Mouse (Mus musculus): ENCODE measurements around the gene Ifna6.
A peak's percentile ranks its signal among the peaks of the same experiment; 100 is the strongest.
"Not testable (repeated sequence)": the region's sequence is repeated elsewhere in the genome, so short reads cannot be mapped to it uniquely, and the experiment has no call there.

Ifna6 gene

DNA sequence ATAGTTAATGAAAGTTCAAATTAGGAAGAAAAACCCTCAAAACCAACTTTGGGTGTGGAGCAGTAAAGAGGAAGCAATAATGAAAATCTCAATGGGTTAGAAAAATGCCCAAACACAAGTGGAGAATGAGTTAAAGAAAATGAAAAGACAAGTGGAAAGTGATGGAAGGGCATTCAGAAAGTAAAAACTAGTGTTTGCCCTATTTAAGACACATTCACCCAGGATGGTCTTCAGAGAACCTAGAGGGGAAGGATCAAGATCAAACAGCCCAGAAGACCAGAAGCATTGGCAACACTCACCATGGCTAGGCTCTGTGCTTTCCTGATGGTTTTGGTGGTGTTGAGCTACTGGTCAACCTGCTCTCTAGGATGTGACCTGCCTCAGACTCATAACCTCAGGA is at the start of gene Ifna6:
TSS of gene Ifna6 (plus strand) at position 301 of the 400 bp plus-strand sequence.
- DNase-seq (ENCODE audit: low spot score), result not testable (repeated sequence)

GRCm38 (mm10) chr4:88779550-88779949 is 47.7 kb upstream of the Ifna6 start, which contains the start of gene Gm13272:
Gene Gm13272 (plus strand): TSS chr4:88779850.
- not testable (repeated sequence) for DNase-seq (ENCODE audit: low spot score)

DNA sequence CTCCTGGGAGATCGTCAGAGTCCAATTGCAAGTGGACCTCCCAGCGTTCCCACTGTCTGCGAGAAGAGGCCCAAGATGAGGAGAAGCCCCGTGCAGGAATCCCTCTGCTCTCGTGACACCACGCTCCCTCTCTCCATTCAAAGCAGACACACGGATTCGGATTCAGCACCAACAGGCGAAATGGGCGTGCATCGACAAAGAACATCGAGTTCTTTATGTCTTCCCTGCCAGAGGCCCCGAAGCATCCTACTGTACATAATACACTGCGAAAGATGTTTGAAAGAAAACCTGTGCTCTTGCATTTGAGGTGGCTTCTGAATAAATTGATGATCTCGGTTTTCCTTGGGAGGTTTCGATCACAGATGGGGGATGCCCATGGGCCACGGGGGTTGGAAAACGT is 46.9 kb upstream of the Ifna6 start:
- not testable (repeated sequence) for DNase-seq (ENCODE audit: low spot score)

- DNase-seq (ENCODE audit: low spot score), result not testable (repeated sequence)
Measured at GRCm38 (mm10) chr4:88781831-88782230, 45.4 kb upstream of the Ifna6 start, which contains the start of gene Ifnz. Gene Ifnz (plus strand): TSS chr4:88782131.

DNA sequence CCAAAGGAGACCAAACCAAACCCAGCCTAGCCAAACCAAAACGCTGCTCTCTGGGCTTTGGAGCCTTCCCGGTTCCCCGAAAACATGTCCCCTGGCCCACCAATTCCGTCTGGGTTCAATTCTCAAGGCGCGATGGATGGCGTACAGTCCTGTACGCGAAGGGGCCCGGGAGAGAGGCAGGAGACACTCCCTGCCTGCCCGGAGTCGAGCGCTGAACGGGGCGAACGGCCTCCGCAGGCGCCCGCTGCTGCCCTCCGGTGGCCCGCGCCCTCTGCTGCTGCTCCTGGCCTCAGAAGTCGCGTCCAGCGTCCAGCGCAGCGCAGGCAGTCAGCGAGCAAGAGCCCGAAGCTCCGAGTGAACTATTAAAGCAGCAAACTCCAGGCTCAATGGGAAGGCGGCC is 44.9 kb upstream of the Ifna6 start:
- not testable (repeated sequence) for DNase-seq (ENCODE audit: low spot score)

- DNase-seq (ENCODE audit: low spot score), result not testable (repeated sequence)
Measured at GRCm38 (mm10) chr4:88785409-88785808, 41.8 kb upstream of the Ifna6 start, which contains the start of gene Gm13276. Gene Gm13276 (plus strand): TSS chr4:88785709.

- peak; percentile 73 for DNase-seq (ENCODE audit: low spot score)
Measured at GRCm38 (mm10) chr4:88788402-88788801, 38.8 kb upstream of the Ifna6 start, which contains the start of gene Gm13277. Gene Gm13277 (plus strand): TSS chr4:88788632.

GRCm38 (mm10) chr4:88791250-88791649 is 36.0 kb upstream of the Ifna6 start, which contains the start of gene Gm13278:
Gene Gm13278 (plus strand): TSS chr4:88791550.
- not testable (repeated sequence) for DNase-seq (ENCODE audit: low spot score)

DNA sequence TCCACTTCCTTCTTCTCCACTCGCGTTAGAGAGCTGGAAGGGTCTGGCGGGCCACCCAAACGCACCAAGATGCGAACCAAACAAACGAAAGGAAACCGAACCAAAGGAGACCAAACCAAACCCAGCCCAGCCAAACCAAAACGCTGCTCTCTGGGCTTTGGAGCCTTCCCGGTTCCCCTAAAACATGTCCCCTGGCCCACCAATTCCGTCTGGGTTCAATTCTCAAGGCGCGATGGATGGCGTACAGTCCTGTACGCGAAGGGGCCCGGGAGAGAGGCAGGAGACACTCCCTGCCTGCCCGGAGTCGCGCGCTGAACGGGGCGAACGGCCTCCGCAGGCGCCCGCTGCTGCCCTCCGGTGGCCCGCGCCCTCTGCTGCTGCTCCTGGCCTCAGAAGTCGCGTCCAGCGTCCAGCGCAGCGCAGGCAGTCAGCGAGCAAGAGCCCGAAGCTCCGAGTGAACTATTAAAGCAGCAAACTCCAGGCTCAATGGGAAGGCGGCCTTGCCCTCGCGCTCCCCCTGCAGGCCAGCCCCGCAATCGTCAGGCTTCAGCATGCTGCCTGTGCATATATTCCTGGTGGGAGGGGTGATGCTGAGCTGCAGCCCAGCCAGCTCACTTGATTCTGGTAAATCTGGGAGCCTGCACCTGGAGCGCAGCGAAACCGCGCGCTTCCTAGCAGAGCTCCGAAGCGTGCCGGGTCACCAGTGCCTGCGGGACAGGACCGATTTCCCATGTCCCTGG is 33.1 kb upstream of the Ifna6 start, which contains the start of gene Gm13275:
TSS of gene Gm13275 (plus strand) at position 552 of the 740 bp plus-strand sequence.
- peak; percentile 57 for DNase-seq (ENCODE audit: low spot score)

- DNase-seq (ENCODE audit: low spot score), result not testable (repeated sequence)
Measured at GRCm38 (mm10) chr4:88797097-88797496, 30.1 kb upstream of the Ifna6 start, which contains the start of gene Gm13279. Gene Gm13279 (plus strand): TSS chr4:88797397.

DNA sequence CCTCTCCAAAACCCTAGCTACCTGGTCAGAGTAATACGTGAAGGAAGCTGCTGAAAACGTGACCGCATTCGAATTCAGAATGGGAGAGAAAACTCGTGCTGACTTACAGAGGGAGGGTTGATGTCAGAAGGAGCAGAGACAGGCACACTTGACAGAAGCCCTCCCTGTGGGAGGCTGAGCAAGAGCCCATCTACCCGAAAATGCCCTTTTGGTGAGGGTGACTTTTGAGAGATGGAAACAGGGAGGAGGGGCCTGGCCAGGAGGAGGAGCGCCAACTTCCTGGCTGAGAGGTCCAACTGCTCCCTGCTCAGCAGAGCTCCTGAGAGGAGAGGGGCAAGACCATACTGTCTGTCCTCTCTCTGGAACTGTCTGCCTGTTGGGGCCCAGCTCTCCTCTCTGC is 27.9 kb upstream of the Ifna6 start, which contains the start of gene Gm13285:
TSS of gene Gm13285 (plus strand) at position 301 of the 400 bp plus-strand sequence.
- not testable (repeated sequence) for DNase-seq (ENCODE audit: low spot score)

GRCm38 (mm10) chr4:88802954-88803353 is 24.3 kb upstream of the Ifna6 start, which contains the start of gene Gm13287:
Gene Gm13287 (plus strand): TSS chr4:88803254.
- DNase-seq (ENCODE audit: low spot score), result not testable (repeated sequence)

DNA sequence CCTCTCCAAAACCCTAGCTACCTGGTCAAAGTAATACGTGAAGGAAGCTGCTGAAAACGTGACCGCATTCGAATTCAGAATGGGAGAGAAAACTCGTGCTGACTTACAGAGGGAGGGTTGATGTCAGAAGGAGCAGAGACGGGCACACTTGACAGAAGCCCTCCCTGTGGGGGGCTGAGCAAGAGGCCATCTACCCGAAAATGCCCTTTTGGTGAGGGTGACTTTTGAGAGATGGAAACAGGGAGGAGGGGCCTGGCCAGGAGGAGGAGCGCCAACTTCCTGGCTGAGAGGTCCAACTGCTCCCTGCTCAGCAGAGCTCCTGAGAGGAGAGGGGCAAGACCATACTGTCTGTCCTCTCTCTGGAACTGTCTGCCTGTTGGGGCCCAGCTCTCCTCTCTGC is 22.0 kb upstream of the Ifna6 start, which contains the start of gene Gm13288:
TSS of gene Gm13288 (plus strand) at position 301 of the 400 bp plus-strand sequence.
- DNase-seq (ENCODE audit: low spot score), result not testable (repeated sequence)

DNA sequence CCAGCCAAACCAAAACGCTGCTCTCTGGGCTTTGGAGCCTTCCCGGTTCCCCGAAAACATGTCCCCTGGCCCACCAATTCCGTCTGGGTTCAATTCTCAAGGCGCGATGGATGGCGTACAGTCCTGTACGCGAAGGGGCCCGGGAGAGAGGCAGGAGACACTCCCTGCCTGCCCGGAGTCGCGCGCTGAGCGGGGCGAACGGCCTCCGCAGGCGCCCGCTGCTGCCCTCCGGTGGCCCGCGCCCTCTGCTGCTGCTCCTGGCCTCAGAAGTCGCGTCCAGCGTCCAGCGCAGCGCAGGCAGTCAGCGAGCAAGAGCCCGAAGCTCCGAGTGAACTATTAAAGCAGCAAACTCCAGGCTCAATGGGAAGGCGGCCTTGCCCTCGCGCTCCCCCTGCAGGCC is 21.5 kb upstream of the Ifna6 start:
- DNase-seq (ENCODE audit: low spot score), result peak; percentile 5

DNA sequence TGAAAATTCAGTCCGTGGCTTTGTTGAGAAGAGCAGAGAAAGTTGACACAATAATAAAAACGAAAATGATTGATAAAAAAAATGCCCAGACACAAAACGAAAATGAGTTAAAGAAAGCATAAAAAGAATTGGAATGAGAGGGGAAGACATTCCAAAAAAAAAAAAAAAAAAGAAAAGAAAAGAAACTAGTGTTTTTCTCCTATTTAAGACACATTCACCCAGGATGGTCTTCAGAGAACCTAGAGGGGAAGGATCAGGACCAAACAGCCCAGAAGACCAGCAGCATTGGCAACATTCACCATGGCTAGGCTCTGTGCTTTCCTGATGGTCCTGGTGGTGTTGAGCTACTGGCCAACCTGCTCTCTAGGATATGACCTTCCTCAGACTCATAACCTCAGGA is 11.3 kb upstream of the Ifna6 start, which contains the start of gene Ifna7:
TSS of gene Ifna7 (plus strand) at position 301 of the 400 bp plus-strand sequence.
- DNase-seq (ENCODE audit: low spot score), result no peak

GRCm38 (mm10) chr4:88819659-88820058 is 7.6 kb upstream of the Ifna6 start, which contains the start of gene Ifna11:
Gene Ifna11 (plus strand): TSS chr4:88819959.
- DNase-seq (ENCODE audit: low spot score), result no peak

DNA sequence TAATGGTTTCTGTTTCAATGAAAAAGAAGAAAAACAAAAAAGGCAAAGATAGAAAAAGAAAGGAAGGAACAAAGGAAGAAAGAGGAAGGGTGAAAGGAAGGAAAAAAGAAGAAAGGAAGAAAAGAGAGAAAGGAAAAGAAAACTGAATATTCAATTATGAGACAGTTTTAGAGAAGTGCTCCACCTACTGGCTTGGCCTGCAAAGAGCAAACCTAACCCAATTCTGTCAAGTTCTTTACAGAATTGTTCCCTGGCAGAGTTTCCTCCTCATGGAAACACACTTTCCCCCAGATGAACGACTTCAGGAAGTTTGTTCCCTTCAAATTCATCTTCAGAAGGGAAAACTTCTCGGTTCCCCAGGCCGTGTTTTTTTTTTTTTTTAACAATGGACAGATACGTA is 4.2 kb upstream of the Ifna6 start:
- peak; percentile 8 for DNase-seq (ENCODE audit: low spot score)

GRCm38 (mm10) chr4:88830523-88830922 is 3.3 kb downstream of the Ifna6 start:
- peak; percentile 16 for DNase-seq (ENCODE audit: low spot score)

DNA sequence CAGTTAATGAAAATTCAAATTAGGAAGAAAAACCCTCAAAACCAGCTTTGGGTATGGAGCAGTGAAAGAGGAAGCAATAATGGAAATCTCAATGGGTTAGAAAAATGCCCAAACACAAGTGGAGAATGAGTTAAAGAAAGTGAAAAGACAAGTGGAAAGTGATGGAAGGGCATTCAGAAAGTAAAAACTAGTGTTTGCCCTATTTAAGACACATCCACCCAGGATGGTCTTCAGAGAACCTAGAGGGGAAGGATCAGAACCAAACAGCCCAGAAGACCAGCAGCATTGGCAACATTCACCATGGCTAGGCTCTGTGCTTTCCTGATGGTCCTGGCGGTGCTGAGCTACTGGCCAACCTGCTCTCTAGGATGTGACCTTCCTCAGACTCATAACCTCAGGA is 8.0 kb downstream of the Ifna6 start, which contains the start of gene Ifna5:
TSS of gene Ifna5 (plus strand) at position 301 of the 400 bp plus-strand sequence.
- not testable (repeated sequence) for DNase-seq (ENCODE audit: low spot score)

GRCm38 (mm10) chr4:88838828-88839227 is 11.6 kb downstream of the Ifna6 start:
- DNase-seq (ENCODE audit: low spot score), result no peak

- no peak for DNase-seq (ENCODE audit: low spot score)
Measured at GRCm38 (mm10) chr4:88840058-88840457, 12.8 kb downstream of the Ifna6 start.

- DNase-seq (ENCODE audit: low spot score), result no peak
Measured at GRCm38 (mm10) chr4:88841438-88841911, 14.3 kb downstream of the Ifna6 start, which contains the start of gene Ifna4. Gene Ifna4 (plus strand): TSS chr4:88841861.

All from urinary bladder, postnatal 14 days (tissue).